In genomic region chr12:95765255-95765654, GRCm38 (mm10) we compare ENCODE assay signal across 16 mouse cellular contexts.
"Had no signal": no experiment of that assay in that cellular context is flagged by ENCODE, and none has a peak within 500 bp of the region (broad histone marks: within the 10 kb centered on the region; RNA-seq: fewer than 3 reads in every experiment).

No protein-coding gene starts in this region.

- H3K9ac ChIP-seq: lung, embryonic 14.5 days; midbrain, embryonic 12.5 days; neural tube, embryonic 12.5 days had no signal

- DNase-seq: lung, adult 18-20 months; lung, embryonic 14.5 days; lung, postnatal 10 days; lung, postnatal 4 days; midbrain, embryonic 14.5 days; retina, postnatal 1 day; right cerebral cortex, adult 18-20 months; right cerebral cortex, postnatal 25 days; right cerebral cortex, postnatal 4 days; spleen, adult 18-20 months; thymus, adult 18-20 months; thymus, postnatal 14 days; thymus, postnatal 4 days had no signal

- H3K36me3 ChIP-seq: midbrain, embryonic 10.5 days; midbrain, embryonic 12.5 days; neural tube, embryonic 12.5 days had no signal

- H3K4me3 ChIP-seq: midbrain, embryonic 10.5 days; midbrain, embryonic 12.5 days; neural tube, embryonic 12.5 days had no signal

- H3K27ac ChIP-seq: midbrain, embryonic 10.5 days; midbrain, embryonic 12.5 days; neural tube, embryonic 12.5 days had no signal

- H3K27me3 ChIP-seq: midbrain, embryonic 12.5 days; neural tube, embryonic 12.5 days had no signal

- H3K4me1 ChIP-seq: midbrain, embryonic 10.5 days; midbrain, embryonic 12.5 days; neural tube, embryonic 12.5 days had no signal
